Mouse (Mus musculus) thymus, adult 2 months (tissue): Measurements from ENCODE around the gene Lypd6.

ENCODE experiments used
- CTCF ChIP-seq: fragments of 200-500 bp; IDR thresholded peaks from 2 replicates; pipeline ENCODE4 v1.5.1; 2012; ENCODE audit warnings: mild to moderate bottlenecking, control low read depth, low read length, moderate library complexity, borderline replicate concordance; ENCODE audit not compliant: control insufficient read depth, poor library complexity, insufficient read depth; ENCODE audit errors: extremely low read depth
- POLR2A ChIP-seq: fragments of 200-500 bp; IDR thresholded peaks from 2 replicates; pipeline ENCODE4 v1.6.1; 2012; ENCODE audit warnings: mild to moderate bottlenecking, low read length, control low read depth, moderate library complexity; ENCODE audit not compliant: control insufficient read depth, poor library complexity, insufficient read depth; ENCODE audit errors: extremely low read depth

DNA sequence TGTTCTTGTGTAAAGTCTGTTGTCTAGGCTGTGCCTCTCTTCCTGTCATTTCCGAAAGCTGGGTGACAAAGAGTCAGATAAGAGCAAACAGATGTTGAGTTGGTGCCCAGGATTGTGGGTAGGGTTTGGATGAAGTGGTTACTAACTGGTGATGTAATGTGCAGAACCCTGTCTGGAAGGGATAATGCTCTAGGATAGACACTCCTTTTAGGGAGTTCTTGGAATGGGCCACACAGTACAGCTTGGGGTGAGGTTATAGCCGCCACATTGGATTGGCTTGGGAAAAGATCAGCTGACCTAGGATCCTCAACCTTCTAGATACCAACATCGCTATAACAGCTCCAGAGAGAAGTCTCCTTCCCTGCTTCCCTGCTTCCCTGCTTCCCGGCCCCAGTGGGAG lies 5.9 kb downstream of the Lypd6 start:
- TF ChIP-seq CTCF (no peak), POLR2A (no peak)
